Mouse (Mus musculus): ENCODE results near the gene Nol10.

DNA sequence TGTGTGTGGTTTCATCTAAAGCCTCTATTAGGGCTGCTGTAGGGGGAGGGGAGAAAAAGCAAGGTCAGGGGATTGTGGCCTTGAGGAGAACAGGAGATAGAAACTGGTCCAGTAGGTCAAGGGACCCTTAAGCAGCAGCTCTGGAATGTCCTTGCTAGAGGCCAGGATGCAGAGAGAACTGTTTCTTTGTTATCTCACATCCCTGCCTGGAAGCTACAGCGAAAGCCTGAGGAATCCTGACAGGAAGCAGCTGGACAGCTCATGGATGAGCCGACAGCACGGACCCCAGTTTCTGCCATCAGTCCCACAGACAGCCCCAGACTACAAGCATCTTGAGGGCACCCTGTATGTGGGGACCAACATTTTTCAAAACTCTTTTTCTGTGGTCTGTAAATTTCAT lies 120.1 kb downstream of the Nol10 start:
- TF ChIP-seq CTCF (IDR thresholded peaks at IDR 0.05; ENCODE audit: control insufficient read depth, insufficient read depth, low read length) = no peak
- no peak for TF ChIP-seq POLR2A (IDR thresholded peaks at IDR 0.05; ENCODE audit: borderline replicate concordance, control insufficient read depth, low read depth, low read length)
